Mouse (Mus musculus): ENCODE measurements around the gene Emc3. TPM values are rescaled to one million over a fixed set of nuclear protein-coding genes. Genes with fewer than 3 reads are reported as not detected.

Gene Emc3
- polyA plus RNA-seq, 1 experiment from 2014 or later = 70.8 TPM

- Histone ChIP-seq H3K9me3 (ENCODE audit: control insufficient read depth, low read length) (no peaks in the 10 kb centered on the region), H3K9ac (ENCODE audit: low read depth, low read length) (no peak overlapping the region), H3K27me3 (replicated peaks; ENCODE audit: control insufficient read depth, insufficient read depth, low read length) (peaks cover under 1% of the 10 kb centered on the region; the same call in 1 of the 2 replicates), H3K4me2 (no peak overlapping the region), H3K4me1 (replicated peaks; ENCODE audit: control insufficient read depth, insufficient read depth, low read length) (peaks cover 14% of the 10 kb centered on the region), H3K27ac (ENCODE audit: low read depth, low read length) (no peak overlapping the region), H3K36me3 (ENCODE audit: control insufficient read depth, insufficient read depth, low read length) (peaks cover 7% of the 10 kb centered on the region), H3K4me3 (ENCODE audit: low read depth, low read length) (no peak overlapping the region)
- ATAC-seq (replicated peaks; ENCODE audit: low FRiP score) (no peak), DNase-seq (ENCODE audit: low spot score) (no peak)
- WGBS = 93% methylated on average over 14 of the region's 14 CpGs
Measured at GRCm38 (mm10) chr6:113489410-113489809, 42.0 kb downstream of the Emc3 start.

- Histone ChIP-seq H3K36me3 (ENCODE audit: control insufficient read depth, insufficient read depth, low read length) (peaks cover 6% of the 10 kb centered on the region), H3K9me3 (ENCODE audit: control insufficient read depth, low read length) (no peaks in the 10 kb centered on the region), H3K4me2 (no peak overlapping the region), H3K9ac (ENCODE audit: low read depth, low read length) (no peak overlapping the region), H3K27ac (ENCODE audit: low read depth, low read length) (no peak overlapping the region), H3K4me3 (ENCODE audit: low read depth, low read length) (no peak overlapping the region), H3K27me3 (replicated peaks; ENCODE audit: control insufficient read depth, insufficient read depth, low read length) (peaks cover 3% of the 10 kb centered on the region; the same call in 1 of the 2 replicates), H3K4me1 (replicated peaks; ENCODE audit: control insufficient read depth, insufficient read depth, low read length) (peaks cover 17% of the 10 kb centered on the region)
- DNase-seq (ENCODE audit: low spot score) = no peak
- WGBS = 54% methylated on average over 7 of the region's 7 CpGs
- ATAC-seq (replicated peaks; ENCODE audit: low FRiP score) = no peak
Measured at GRCm38 (mm10) chr6:113487125-113487576, 44.3 kb downstream of the Emc3 start.

- peaks cover 23% of the 10 kb centered on the region for H3K27me3 ChIP-seq (replicated peaks; ENCODE audit: control insufficient read depth, insufficient read depth, low read length)
- H3K27ac ChIP-seq (ENCODE audit: low read depth, low read length) = peak overlapping the region; percentile 80
- peak overlapping the region; percentile 97 for H3K4me2 ChIP-seq
- H3K9ac ChIP-seq (ENCODE audit: low read depth, low read length) = peak overlapping the region; percentile 74
- ATAC-seq (replicated peaks; ENCODE audit: low FRiP score) (peak; percentile 50), DNase-seq (ENCODE audit: low spot score) (no peak)
- 9% methylated on average over 10 of the region's 10 CpGs for WGBS
- peak overlapping the region; percentile 59 for H3K4me3 ChIP-seq (ENCODE audit: low read depth, low read length)
- H3K9me3 ChIP-seq (ENCODE audit: control insufficient read depth, low read length) = no peaks in the 10 kb centered on the region
- peaks cover 2% of the 10 kb centered on the region; the same call in 1 of the 2 replicates for H3K36me3 ChIP-seq (ENCODE audit: control insufficient read depth, insufficient read depth, low read length)
- peaks cover 17% of the 10 kb centered on the region for H3K4me1 ChIP-seq (replicated peaks; ENCODE audit: control insufficient read depth, insufficient read depth, low read length)
Measured at GRCm38 (mm10) chr6:113483729-113484128, 47.7 kb downstream of the Emc3 start.

GRCm38 (mm10) chr6:113483100-113483615, 48.3 kb downstream of the Emc3 start, which contains the start of gene Creld1:
Gene Creld1 (plus strand): TSS chr6:113483297.
- peak; percentile 96 for ATAC-seq (replicated peaks; ENCODE audit: low FRiP score)
- under 1% methylated on average over 26 of the region's 26 CpGs for WGBS
- H3K4me2 ChIP-seq = peak within 1 kb of the TSS; percentile 97

GRCm38 (mm10) chr6:113482477-113483099, 48.9 kb downstream of the Emc3 start:
- Histone ChIP-seq H3K4me1 (replicated peaks; ENCODE audit: control insufficient read depth, insufficient read depth, low read length) (peaks cover 13% of the 10 kb centered on the region), H3K4me2 (peak overlapping the region; percentile 97), H3K36me3 (ENCODE audit: control insufficient read depth, insufficient read depth, low read length) (no peaks in the 10 kb centered on the region), H3K4me3 (ENCODE audit: low read depth, low read length) (peak overlapping the region; percentile 59), H3K27ac (ENCODE audit: low read depth, low read length) (peak overlapping the region; percentile 80), H3K9ac (ENCODE audit: low read depth, low read length) (peak overlapping the region; percentile 80), H3K27me3 (replicated peaks; ENCODE audit: control insufficient read depth, insufficient read depth, low read length) (peaks cover 23% of the 10 kb centered on the region), H3K9me3 (ENCODE audit: control insufficient read depth, low read length) (no peaks in the 10 kb centered on the region)
- DNase-seq (ENCODE audit: low spot score) (no peak), ATAC-seq (replicated peaks; ENCODE audit: low FRiP score) (peak; percentile 43)
- 2% methylated on average over 65 of the region's 65 CpGs for WGBS

More at GRCm38 (mm10) chr6:113483100-113483615, 48.3 kb downstream of the Emc3 start, which contains the start of gene Creld1:
- peak within 1 kb of the TSS; percentile 59 for H3K4me3 ChIP-seq (ENCODE audit: low read depth, low read length)
- H3K9me3 ChIP-seq (ENCODE audit: control insufficient read depth, low read length) = no peaks in the 10 kb centered on the region
- H3K27me3 ChIP-seq (replicated peaks; ENCODE audit: control insufficient read depth, insufficient read depth, low read length) = peaks cover 23% of the 10 kb centered on the region
- H3K36me3 ChIP-seq (ENCODE audit: control insufficient read depth, insufficient read depth, low read length) = no peaks in the 10 kb centered on the region; the same call in 1 of the 2 replicates
- H3K4me1 ChIP-seq (replicated peaks; ENCODE audit: control insufficient read depth, insufficient read depth, low read length) = peaks cover 17% of the 10 kb centered on the region
- H3K9ac ChIP-seq (ENCODE audit: low read depth, low read length) = peak within 1 kb of the TSS; percentile 80
- H3K27ac ChIP-seq (ENCODE audit: low read depth, low read length) = peak within 1 kb of the TSS; percentile 80
- DNase-seq (ENCODE audit: low spot score) = peak; percentile 95

GRCm38 (mm10) chr6:113480555-113481373, 50.7 kb downstream of the Emc3 start:
- Histone ChIP-seq H3K9me3 (ENCODE audit: control insufficient read depth, low read length) (no peaks in the 10 kb centered on the region), H3K27me3 (replicated peaks; ENCODE audit: control insufficient read depth, insufficient read depth, low read length) (peaks cover 26% of the 10 kb centered on the region), H3K4me2 (no peak overlapping the region), H3K4me1 (replicated peaks; ENCODE audit: control insufficient read depth, insufficient read depth, low read length) (peaks cover 3% of the 10 kb centered on the region; the same call in 1 of the 2 replicates), H3K36me3 (ENCODE audit: control insufficient read depth, insufficient read depth, low read length) (no peaks in the 10 kb centered on the region), H3K27ac (ENCODE audit: low read depth, low read length) (no peak overlapping the region), H3K9ac (ENCODE audit: low read depth, low read length) (no peak overlapping the region), H3K4me3 (ENCODE audit: low read depth, low read length) (no peak overlapping the region)
- ATAC-seq (replicated peaks; ENCODE audit: low FRiP score) (no peak), DNase-seq (ENCODE audit: low spot score) (no peak)
- WGBS = 68% methylated on average over 18 of the region's 18 CpGs

GRCm38 (mm10) chr6:113478906-113479305, 52.5 kb downstream of the Emc3 start:
- Histone ChIP-seq H3K27me3 (replicated peaks; ENCODE audit: control insufficient read depth, insufficient read depth, low read length) (peaks cover 26% of the 10 kb centered on the region), H3K9me3 (ENCODE audit: control insufficient read depth, low read length) (no peaks in the 10 kb centered on the region), H3K4me2 (no peak overlapping the region), H3K36me3 (ENCODE audit: control insufficient read depth, insufficient read depth, low read length) (no peaks in the 10 kb centered on the region), H3K27ac (ENCODE audit: low read depth, low read length) (no peak overlapping the region), H3K4me3 (ENCODE audit: low read depth, low read length) (no peak overlapping the region), H3K4me1 (replicated peaks; ENCODE audit: control insufficient read depth, insufficient read depth, low read length) (no peaks in the 10 kb centered on the region; the same call in 1 of the 2 replicates), H3K9ac (ENCODE audit: low read depth, low read length) (no peak overlapping the region)
- WGBS = 79% methylated on average over 10 of the region's 10 CpGs
- no peak for ATAC-seq (replicated peaks; ENCODE audit: low FRiP score)
- no peak for DNase-seq (ENCODE audit: low spot score)

GRCm38 (mm10) chr6:113477353-113477752, 54.1 kb downstream of the Emc3 start:
- Histone ChIP-seq H3K36me3 (ENCODE audit: control insufficient read depth, insufficient read depth, low read length) (no peaks in the 10 kb centered on the region), H3K4me1 (replicated peaks; ENCODE audit: control insufficient read depth, insufficient read depth, low read length) (no peaks in the 10 kb centered on the region; the same call in 1 of the 2 replicates), H3K9ac (ENCODE audit: low read depth, low read length) (no peak overlapping the region), H3K27me3 (replicated peaks; ENCODE audit: control insufficient read depth, insufficient read depth, low read length) (peaks cover 30% of the 10 kb centered on the region), H3K4me2 (no peak overlapping the region), H3K9me3 (ENCODE audit: control insufficient read depth, low read length) (no peaks in the 10 kb centered on the region), H3K27ac (ENCODE audit: low read depth, low read length) (no peak overlapping the region), H3K4me3 (ENCODE audit: low read depth, low read length) (no peak overlapping the region)
- ATAC-seq (replicated peaks; ENCODE audit: low FRiP score) (no peak), DNase-seq (ENCODE audit: low spot score) (no peak)
- 39% methylated on average over 7 of the region's 7 CpGs for WGBS
